Mouse (Mus musculus) lung, adult 2 months (tissue): ENCODE results near the gene Pbp2.

Experiments used
- CTCF ChIP-seq: fragments of 200-500 bp; IDR thresholded peaks from 2 replicates; pipeline ENCODE4 v1.5.1; 2011; ENCODE audit warnings: mild to moderate bottlenecking, low read length, control low read depth; ENCODE audit not compliant: insufficient read depth
- POLR2A ChIP-seq: fragments of 200-500 bp; IDR thresholded peaks from 2 replicates; pipeline ENCODE4 v1.6.1; 2011; ENCODE audit warnings: low read depth, mild to moderate bottlenecking, control low read depth, low read length, borderline replicate concordance; ENCODE audit errors: extremely low read depth

- no peak for TF ChIP-seq POLR2A
- no peak for TF ChIP-seq CTCF
Observed at GRCm38 (mm10) chr6:135322749-135323148, 12.5 kb upstream of the Pbp2 start.
